Mouse (Mus musculus) intestine, embryonic 15.5 days (tissue): ENCODE measurements around the gene Pgap3. TPM values are rescaled to one million over a fixed set of nuclear protein-coding genes. Genes with fewer than 3 reads are reported as not detected.
A peak's percentile ranks its signal among the peaks of the same experiment; 100 is the strongest.
"Not testable (repeated sequence)": the region's sequence is repeated elsewhere in the genome, so short reads cannot be mapped to it uniquely, and the experiment has no call there.

Experiments
- ATAC-seq: fragments of 200-750 bp; cut with Nextera tagmentation; 2 replicates; pipeline ENCODE4 v1.8.0; 2017; ENCODE audit warnings: moderate TSS enrichment, moderate library complexity
- H3K27ac ChIP-seq: fragments of 300-500 bp; sonication (generic); 2 replicates; pipeline ENCODE4 v1.5.1; 2015; ENCODE audit warnings: mild to moderate bottlenecking, inconsistent platforms
- H3K27me3 ChIP-seq: fragments of 300-500 bp; sonication (generic); replicated peaks from 2 replicates; pipeline ENCODE4 v1.6.1; 2015; ENCODE audit warnings: inconsistent platforms
- H3K36me3 ChIP-seq: fragments of 300-500 bp; sonication (generic); 2 replicates; pipeline ENCODE4 v1.6.1; 2015; ENCODE audit warnings: inconsistent platforms
- H3K4me1 ChIP-seq: fragments of 300-500 bp; sonication (generic); replicated peaks from 2 replicates; pipeline ENCODE4 v1.6.1; 2015; ENCODE audit warnings: inconsistent platforms
- H3K4me2 ChIP-seq: fragments of 300-500 bp; sonication (generic); replicated peaks from 2 replicates; pipeline ENCODE4 v1.6.1; 2015; ENCODE audit warnings: mild to moderate bottlenecking, inconsistent platforms
- H3K4me3 ChIP-seq: fragments of 300-500 bp; sonication (generic); replicated peaks from 2 replicates; pipeline ENCODE4 v1.5.1; 2015; ENCODE audit warnings: inconsistent platforms
- H3K9ac ChIP-seq: fragments of 300-500 bp; sonication (generic); 2 replicates; pipeline ENCODE4 v1.6.1; 2015; ENCODE audit warnings: inconsistent platforms
- H3K9me3 ChIP-seq: fragments of 300-500 bp; sonication (generic); 2 replicates; pipeline ENCODE4 v1.6.1; 2016; ENCODE audit warnings: inconsistent platforms
- WGBS: fragments of 180-500 bp; shearing (Covaris S2); methylation state at CpG from one replicate; pipeline ENCODE4 v1.1.7; 2015; 5-methylcytosine and 5-hydroxymethylcytosine counted together
- polyA plus RNA-seq: library from polyadenylated mRNA; unstranded; fragments of >200 nt; fragmentation: Nextera tagmentation; extraction: Ambion mirVana; gene quantifications from 2 replicates; pipeline ENCODE4 v1.2.1, GENCODE M21; 2015

Pgap3 gene
- polyA plus RNA-seq, 1 experiment from 2014 or later = 15.5 TPM

DNA sequence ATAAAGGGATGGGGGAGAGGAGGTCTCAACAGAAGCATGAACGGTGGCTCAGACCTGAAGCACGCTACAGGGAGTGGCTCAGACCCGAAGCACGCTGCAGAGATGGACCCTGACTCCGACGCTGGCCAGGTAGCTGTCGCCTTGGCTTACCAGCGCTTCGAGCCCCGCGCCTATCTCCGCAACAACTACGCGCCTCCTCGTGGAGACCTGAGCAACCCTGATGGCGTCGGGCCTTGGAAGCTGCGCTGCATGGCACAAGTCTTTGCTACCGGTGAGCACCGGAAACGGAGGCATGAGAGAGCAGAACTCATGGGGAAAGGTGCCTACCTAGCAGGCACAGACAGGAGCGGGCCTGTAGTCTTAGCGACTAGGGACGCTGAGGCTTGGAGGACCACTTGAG lies 13.7 kb downstream of the Pgap3 start:
- Histone ChIP-seq H3K4me2 (peak overlapping the region; percentile 19; the same call in 1 of the 2 replicates), H3K9ac (peak overlapping the region; percentile 8; the same call in 1 of the 2 replicates), H3K4me3 (no peak overlapping the region), H3K4me1 (peaks cover 4% of the 10 kb centered on the region), H3K27ac (no peak overlapping the region), H3K36me3 (no peaks in the 10 kb centered on the region), H3K9me3 (no peaks in the 10 kb centered on the region), H3K27me3 (peaks cover 30% of the 10 kb centered on the region)
- WGBS = 10% methylated on average over 24 of the region's 24 CpGs
- no peak for ATAC-seq

- no peaks in the 10 kb centered on the region; the same call in 1 of the 2 replicates for H3K4me1 ChIP-seq
- no peaks in the 10 kb centered on the region for H3K36me3 ChIP-seq
- H3K9ac ChIP-seq = peak within 1 kb of the TSS; percentile 8; the same call in 1 of the 2 replicates
- 47% methylated on average over 25 of the region's 25 CpGs for WGBS
- no peaks in the 10 kb centered on the region for H3K9me3 ChIP-seq
- H3K27me3 ChIP-seq = peaks cover 30% of the 10 kb centered on the region
- H3K4me3 ChIP-seq = no peak within 1 kb of the TSS
- ATAC-seq = no peak
- no peak within 1 kb of the TSS for H3K27ac ChIP-seq
- peak within 1 kb of the TSS; percentile 19; the same call in 1 of the 2 replicates for H3K4me2 ChIP-seq
Measured at GRCm38 (mm10) chr11:98385638-98386585, 14.4 kb downstream of the Pgap3 start, which contains the start of gene Pnmt. TSS of gene Pnmt (plus strand) at chr11:98386450.

DNA sequence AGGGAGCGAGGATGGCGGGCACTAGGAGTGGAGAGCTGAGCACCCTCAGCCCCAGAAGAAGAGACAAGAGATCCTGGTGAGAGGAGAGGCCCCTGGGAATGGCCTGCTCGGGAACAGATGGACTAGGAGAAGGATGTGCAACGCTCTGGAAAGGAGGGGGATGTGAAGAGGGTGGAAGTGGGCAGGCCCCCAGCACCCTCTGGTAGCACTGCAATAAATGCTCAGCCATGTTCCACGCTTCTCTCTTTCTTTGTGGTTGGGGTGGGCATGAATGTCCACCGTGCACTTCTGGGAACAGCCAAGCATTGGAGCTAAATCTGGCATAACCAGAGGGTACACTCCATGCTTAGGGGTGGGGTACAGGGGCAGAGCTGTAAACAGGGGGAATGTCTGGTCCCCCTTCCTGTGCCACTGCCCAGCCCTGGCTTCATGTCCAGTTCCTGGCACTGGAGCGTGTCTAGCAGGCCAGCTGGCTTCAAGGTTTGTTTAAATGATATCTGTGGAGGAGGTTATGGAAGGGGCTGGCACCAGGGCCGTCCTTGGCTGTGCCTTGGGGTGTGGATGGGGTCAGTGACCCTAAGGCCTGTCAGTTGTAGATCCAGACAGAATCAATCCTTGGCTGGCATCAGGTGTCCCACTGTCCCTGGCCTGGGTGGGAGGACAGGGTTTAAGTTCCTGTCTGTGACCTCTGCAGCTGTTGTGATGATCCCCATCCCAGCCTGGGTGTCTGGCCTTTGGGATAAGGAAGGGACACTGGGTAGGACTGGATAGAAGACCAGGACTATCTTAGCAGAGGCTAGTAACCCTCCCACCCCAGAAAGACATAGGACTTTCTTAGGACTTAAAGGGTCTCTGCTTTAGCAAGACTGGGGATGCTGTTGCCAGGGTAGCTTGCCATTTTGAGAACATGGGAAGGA lies 15.3 kb downstream of the Pgap3 start:
- WGBS = 69% methylated on average over 8 of the region's 8 CpGs
- Histone ChIP-seq H3K27me3 (peaks cover 30% of the 10 kb centered on the region), H3K36me3 (no peaks in the 10 kb centered on the region), H3K4me1 (no peaks in the 10 kb centered on the region; the same call in 1 of the 2 replicates), H3K9ac (no peak overlapping the region), H3K9me3 (no peaks in the 10 kb centered on the region), H3K4me2 (no peak overlapping the region), H3K27ac (no peak overlapping the region), H3K4me3 (no peak overlapping the region)
- ATAC-seq = no peak

GRCm38 (mm10) chr11:98384216-98384615 lies 16.1 kb downstream of the Pgap3 start:
- no peak for ATAC-seq
- no peak overlapping the region for H3K27ac ChIP-seq
- no peaks in the 10 kb centered on the region; the same call in 1 of the 2 replicates for H3K4me1 ChIP-seq

DNA sequence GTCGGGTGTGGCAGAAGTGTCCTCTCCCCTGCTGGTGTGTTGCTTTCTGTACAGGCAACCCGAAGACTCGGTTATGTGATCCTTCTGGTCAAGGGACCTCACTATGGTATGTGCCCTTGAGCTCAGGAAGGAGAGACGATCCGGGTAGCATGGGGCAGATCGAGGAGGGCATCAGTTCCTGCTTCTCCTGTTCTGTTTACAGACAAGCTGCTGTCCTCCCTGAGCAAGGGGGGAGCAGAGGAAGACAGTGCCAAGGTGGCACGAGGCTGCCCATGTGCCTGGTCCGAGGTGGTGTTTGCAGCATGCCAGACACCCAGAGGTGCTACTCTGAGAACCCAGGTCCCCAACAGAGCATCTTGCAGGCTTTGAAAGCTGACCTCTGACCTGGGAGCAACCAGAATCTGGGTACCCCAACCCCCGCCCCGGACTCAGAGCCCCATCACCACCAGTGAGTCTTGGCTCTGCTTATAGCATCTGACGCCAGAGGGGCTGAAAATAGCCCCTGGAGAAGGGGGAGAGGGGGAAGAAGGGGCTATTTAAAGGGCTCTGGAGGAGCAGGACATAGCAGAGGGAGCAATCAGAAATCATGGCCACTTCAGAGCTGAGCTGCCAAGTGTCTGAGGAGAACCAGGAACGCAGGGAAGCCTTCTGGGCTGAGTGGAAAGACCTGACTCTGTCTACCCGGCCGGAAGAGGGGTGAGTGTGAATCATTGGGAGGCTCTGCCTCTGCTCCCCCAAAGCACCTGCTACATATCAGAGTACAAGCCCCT lies 16.8 kb downstream of the Pgap3 start, which contains the start of gene Tcap:
Tcap (plus strand) TSS at position 551 of the 770 bp plus-strand sequence.
- Histone ChIP-seq H3K9me3 (no peaks in the 10 kb centered on the region), H3K4me3 (no peak within 1 kb of the TSS), H3K27me3 (peaks cover 30% of the 10 kb centered on the region), H3K9ac (no peak within 1 kb of the TSS), H3K27ac (no peak within 1 kb of the TSS), H3K36me3 (peaks cover 8% of the 10 kb centered on the region; the same call in 1 of the 2 replicates), H3K4me2 (no peak within 1 kb of the TSS), H3K4me1 (no peaks in the 10 kb centered on the region; the same call in 1 of the 2 replicates)
- 57% methylated on average over 14 of the region's 14 CpGs for WGBS
- ATAC-seq = no peak

More at GRCm38 (mm10) chr11:98384216-98384615, 16.1 kb downstream of the Pgap3 start:
- Histone ChIP-seq H3K9ac (no peak overlapping the region), H3K36me3 (0 out of 2 replicates have a peak, but pooled peaks cover 1% of the 10 kb centered on the region), H3K4me2 (no peak overlapping the region), H3K9me3 (no peaks in the 10 kb centered on the region), H3K4me3 (no peak overlapping the region), H3K27me3 (peaks cover 30% of the 10 kb centered on the region)
- WGBS = 85% methylated on average over 20 of the region's 20 CpGs

GRCm38 (mm10) chr11:98382405-98382804 lies 17.9 kb downstream of the Pgap3 start:
- ATAC-seq, H3K4me3 ChIP-seq, H3K9me3 ChIP-seq, H3K4me2 ChIP-seq, H3K27ac ChIP-seq, H3K4me1 ChIP-seq, H3K9ac ChIP-seq: not testable (repeated sequence)
- H3K36me3 ChIP-seq = peaks cover 14% of the 10 kb centered on the region; the same call in 1 of the 2 replicates
- 41% methylated on average over 2 of the region's 2 CpGs for WGBS
- peaks cover 20% of the 10 kb centered on the region for H3K27me3 ChIP-seq

DNA sequence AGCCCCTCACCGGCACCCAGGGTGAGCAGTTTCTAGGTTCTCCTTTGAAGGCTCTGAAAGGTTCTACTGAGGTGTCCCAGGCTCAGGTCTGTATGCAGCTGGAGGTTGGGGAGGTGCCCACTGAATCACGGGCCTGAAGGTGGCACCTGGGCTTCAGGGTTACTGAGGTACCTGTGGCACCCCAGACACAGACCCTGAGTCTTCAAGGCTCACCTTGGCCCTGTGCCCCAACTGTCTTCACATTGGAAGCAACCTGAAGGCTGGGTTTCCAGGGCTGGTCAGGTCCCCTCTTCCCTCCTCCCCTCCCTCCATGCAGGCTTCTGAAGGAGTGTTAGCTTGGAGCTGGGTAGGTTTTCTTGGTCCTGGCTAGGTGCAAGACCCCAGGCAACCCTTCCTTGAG lies 18.6 kb downstream of the Pgap3 start:
- WGBS = 90% methylated on average over 2 of the region's 2 CpGs
- Histone ChIP-seq H3K4me3 (no peak overlapping the region), H3K27me3 (peaks cover 13% of the 10 kb centered on the region), H3K4me2 (no peak overlapping the region), H3K9me3 (no peaks in the 10 kb centered on the region), H3K4me1 (no peaks in the 10 kb centered on the region; the same call in 1 of the 2 replicates), H3K36me3 (peaks cover 14% of the 10 kb centered on the region; the same call in 1 of the 2 replicates), H3K9ac (no peak overlapping the region), H3K27ac (no peak overlapping the region)
- ATAC-seq = no peak

DNA sequence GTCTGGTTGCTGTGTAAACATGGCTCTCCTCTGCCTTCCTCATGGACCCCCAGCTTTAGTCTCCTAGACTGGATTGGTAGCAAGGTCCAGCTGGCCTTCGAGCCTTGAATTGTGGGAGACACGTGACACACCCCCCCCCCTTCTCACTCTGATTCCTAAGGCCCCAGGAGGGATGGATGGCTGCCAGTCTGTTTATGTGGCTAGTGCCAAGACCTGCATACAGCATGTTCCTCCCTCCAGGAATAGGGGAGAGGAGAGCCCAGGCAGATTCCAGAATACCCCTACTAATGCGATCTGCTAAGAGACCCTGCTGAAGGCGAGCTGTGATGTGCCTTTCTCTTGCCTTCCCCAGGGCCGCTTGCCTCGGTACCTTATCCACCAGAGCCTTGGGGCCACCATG lies 20.2 kb downstream of the Pgap3 start:
- ATAC-seq = no peak
- Histone ChIP-seq H3K27ac (no peak overlapping the region), H3K4me2 (no peak overlapping the region), H3K27me3 (0 out of 2 replicates have a peak, but pooled peaks cover 3% of the 10 kb centered on the region), H3K9ac (no peak overlapping the region), H3K9me3 (no peaks in the 10 kb centered on the region), H3K4me1 (no peaks in the 10 kb centered on the region), H3K4me3 (no peak overlapping the region), H3K36me3 (peaks cover 16% of the 10 kb centered on the region; the same call in 1 of the 2 replicates)
- WGBS = 75% methylated on average over 6 of the region's 6 CpGs

DNA sequence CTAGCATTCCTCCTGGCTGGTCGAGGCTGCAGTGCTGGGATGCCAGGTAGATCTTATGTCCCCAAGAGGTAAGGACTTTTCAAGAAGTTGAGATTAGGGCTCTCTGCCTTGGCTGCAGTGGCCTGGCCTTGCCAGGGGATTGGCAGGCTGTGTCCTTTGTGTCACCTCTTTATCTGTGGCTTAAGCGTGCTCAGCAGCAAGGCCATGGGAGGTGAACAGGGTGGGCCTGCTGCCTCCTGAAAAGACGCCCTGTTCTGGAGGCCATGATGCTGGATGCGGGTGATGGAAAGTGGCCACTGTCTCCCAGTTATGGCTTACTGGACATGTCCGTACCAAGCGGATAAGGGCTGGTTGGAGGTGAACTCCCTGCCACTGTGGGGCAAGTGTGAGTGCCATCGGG lies 20.9 kb downstream of the Pgap3 start:
- no peaks in the 10 kb centered on the region for H3K9me3 ChIP-seq
- no peak for ATAC-seq
- WGBS = 84% methylated on average over 7 of the region's 7 CpGs
- H3K27ac ChIP-seq = no peak overlapping the region
- peaks cover 18% of the 10 kb centered on the region; the same call in 1 of the 2 replicates for H3K36me3 ChIP-seq
- no peak overlapping the region for H3K9ac ChIP-seq
- no peak overlapping the region for H3K4me2 ChIP-seq
- H3K4me3 ChIP-seq = no peak overlapping the region
- 0 out of 2 replicates have a peak, but pooled peaks cover 3% of the 10 kb centered on the region for H3K27me3 ChIP-seq
- H3K4me1 ChIP-seq = no peaks in the 10 kb centered on the region

- Histone ChIP-seq H3K36me3 (peaks cover 21% of the 10 kb centered on the region; the same call in 1 of the 2 replicates), H3K27me3 (no peaks in the 10 kb centered on the region), H3K4me1 (no peaks in the 10 kb centered on the region), H3K27ac (no peak overlapping the region), H3K4me3 (no peak overlapping the region), H3K9ac (no peak overlapping the region), H3K9me3 (no peaks in the 10 kb centered on the region), H3K4me2 (no peak overlapping the region)
- WGBS = 86% methylated on average over 11 of the region's 11 CpGs
- ATAC-seq = no peak
Measured at GRCm38 (mm10) chr11:98377787-98378186, 22.5 kb downstream of the Pgap3 start.

DNA sequence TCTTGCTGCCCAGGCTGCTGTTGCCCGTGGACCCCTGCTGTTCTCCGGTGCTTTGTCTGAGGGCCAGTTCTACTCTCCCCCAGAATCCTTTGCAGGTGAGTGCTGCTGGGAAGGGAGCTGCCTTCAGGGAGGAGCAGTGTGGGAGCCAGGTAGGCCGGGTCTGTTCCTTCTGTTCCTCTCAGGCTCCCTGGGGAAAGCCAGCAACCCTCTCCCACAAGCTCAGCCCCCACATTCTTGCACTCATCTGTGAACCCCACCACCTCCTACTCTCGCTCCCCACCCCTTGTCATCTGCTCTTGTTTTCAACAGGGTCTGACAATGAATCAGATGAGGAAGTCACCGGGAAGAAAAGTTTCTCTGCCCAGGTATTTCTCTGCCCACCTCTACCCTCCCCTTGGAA lies 23.5 kb downstream of the Pgap3 start:
- WGBS = 74% methylated on average over 5 of the region's 5 CpGs

More for the DNA sequence above, 23.5 kb downstream of the Pgap3 start:
- H3K36me3 ChIP-seq = peaks cover 21% of the 10 kb centered on the region; the same call in 1 of the 2 replicates
- H3K9me3 ChIP-seq = no peaks in the 10 kb centered on the region
- H3K27me3 ChIP-seq = no peaks in the 10 kb centered on the region
- no peak for ATAC-seq
- H3K9ac ChIP-seq = no peak overlapping the region
- no peaks in the 10 kb centered on the region for H3K4me1 ChIP-seq
- no peak overlapping the region for H3K4me2 ChIP-seq
- H3K4me3 ChIP-seq = no peak overlapping the region
- no peak overlapping the region for H3K27ac ChIP-seq
